Mouse (Mus musculus): Measurements from ENCODE around the gene Stxbp1.

DNA sequence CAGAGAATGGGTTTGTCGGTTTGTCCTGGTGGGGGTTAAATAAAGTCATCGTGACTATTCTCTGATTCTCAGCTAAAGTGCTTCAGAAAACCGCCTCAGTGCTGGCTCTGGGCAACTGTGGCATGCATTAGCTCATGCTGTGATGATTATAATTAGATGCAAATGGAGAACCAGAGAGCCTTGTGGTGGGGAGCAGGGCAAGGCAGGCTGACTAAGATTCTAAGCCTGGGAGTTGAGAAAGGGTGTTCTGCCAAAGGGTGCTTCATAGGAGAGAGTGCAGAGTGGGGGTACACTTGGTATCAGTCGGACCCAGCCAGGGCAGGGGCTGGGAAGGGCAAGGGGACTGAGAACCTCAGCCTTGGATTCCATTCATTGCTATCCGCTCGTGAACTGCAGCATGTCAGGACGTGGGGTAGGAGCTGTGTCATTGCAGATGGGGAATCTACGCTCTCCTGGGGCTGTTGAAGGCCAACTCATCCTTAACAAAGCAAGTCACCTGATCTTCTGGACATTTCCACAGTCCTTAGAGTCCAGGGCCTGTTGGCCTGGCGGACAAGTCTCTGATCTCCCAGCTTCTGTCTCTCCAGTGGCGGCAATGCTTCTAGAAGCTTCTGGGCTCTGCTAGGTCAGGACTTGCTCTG lies 49.6 kb upstream of the Stxbp1 start:
- TF ChIP-seq POLR2A (IDR thresholded peaks at IDR 0.05; ENCODE audit: borderline replicate concordance, control insufficient read depth, low read depth, low read length) (no peak), CTCF (IDR thresholded peaks at IDR 0.05; ENCODE audit: control insufficient read depth, insufficient read depth, low read length) (no peak)
